Mouse (Mus musculus) neural tube, embryonic 10.5 days (tissue): Measurements from ENCODE around the gene Olfr668.
"Not testable (repeated sequence)": the region's sequence is repeated elsewhere in the genome, so short reads cannot be mapped to it uniquely, and the experiment has no call there.

Source experiments
- DNase-seq: peaks from one replicate; pipeline ENCODE4 v3.0.0-alpha.2; 2017; ENCODE audit warnings: low spot score; ENCODE audit errors: extremely low spot score

Gene Olfr668

GRCm38 (mm10) chr7:104927957-104928356 is at the start of gene Olfr668:
TSS of gene Olfr668 (minus strand) at chr7:104928057.
- DNase-seq = no peak

DNA sequence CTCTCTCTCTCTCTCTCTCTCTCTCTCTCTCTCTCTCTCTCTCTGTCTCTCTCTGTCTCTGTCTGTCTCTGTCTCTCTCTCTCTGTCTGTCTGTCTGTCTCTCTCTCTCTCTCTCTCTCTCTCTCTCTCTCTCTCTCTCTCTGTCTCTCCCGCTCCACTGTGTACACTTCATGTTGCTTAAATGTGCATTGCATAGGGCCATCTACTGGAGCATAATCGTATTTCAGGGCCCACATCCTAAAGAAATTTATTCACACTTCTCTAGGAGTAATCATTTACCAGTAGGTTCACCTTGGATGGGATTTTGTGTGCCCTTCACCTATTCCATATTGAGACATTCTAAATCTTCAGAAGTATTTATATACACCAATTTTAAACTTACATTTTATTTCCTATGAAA is 44.6 kb upstream of the Olfr668 start:
- not testable (repeated sequence) for DNase-seq

GRCm38 (mm10) chr7:104962520-104962919 is 34.7 kb upstream of the Olfr668 start, which contains the start of gene Olfr670:
TSS of gene Olfr670 (minus strand) at chr7:104962620.
- no peak for DNase-seq

DNA sequence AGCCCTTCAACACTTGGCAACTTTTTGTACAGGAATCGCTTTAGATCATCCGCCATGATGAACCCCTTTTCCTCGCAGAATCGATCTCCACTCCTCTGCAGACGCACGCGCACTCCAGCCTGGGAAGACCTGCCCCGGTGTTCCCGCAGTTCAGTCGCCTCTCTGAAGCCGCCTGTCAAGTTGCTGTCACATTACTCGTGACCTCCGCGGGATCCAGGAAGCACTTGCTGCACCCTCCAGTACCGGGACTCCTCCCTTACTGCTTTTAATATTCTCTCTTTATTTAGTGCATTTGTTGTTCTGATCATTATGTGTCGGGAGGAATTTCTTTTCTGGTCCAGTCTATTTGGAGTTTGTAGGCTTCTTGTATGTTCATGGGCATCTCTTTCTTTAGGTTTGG is 22.4 kb upstream of the Olfr668 start:
- DNase-seq = not testable (repeated sequence)

DNA sequence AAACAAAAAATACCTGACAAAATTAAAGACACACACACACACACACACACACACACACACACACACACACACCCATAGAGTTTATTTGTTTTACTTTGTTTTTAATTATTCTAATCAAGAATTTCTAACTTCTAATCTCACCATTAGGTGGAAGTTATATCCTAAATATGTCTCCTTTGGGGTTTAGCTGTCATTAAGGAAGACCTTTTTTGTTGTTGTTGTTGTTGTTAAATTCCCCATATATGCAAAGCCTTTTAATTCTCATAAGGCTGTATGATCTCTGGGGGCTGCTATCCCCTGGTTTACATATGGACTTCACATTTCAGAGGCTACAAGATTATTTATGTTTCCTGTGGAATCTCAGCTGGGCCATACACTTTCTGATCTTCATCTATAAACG is 6.1 kb upstream of the Olfr668 start, which contains the start of gene Olfr669:
Olfr669 (plus strand) TSS at position 301 of the 400 bp plus-strand sequence.
- DNase-seq = no peak

- no peak for DNase-seq
These were observed 6.5 kb downstream of the Olfr668 start, which contains the start of gene Olfr667 for GRCm38 (mm10) chr7:104921382-104921781. TSS of gene Olfr667 (minus strand) at chr7:104921482.

- DNase-seq = no peak
These were observed 32.0 kb downstream of the Olfr668 start, which contains the start of gene Olfr666 for GRCm38 (mm10) chr7:104895852-104896251. TSS of gene Olfr666 (minus strand) at chr7:104895952.

- DNase-seq = no peak
These were observed 50.1 kb downstream of the Olfr668 start, which contains the start of gene Olfr665 for GRCm38 (mm10) chr7:104877731-104878130. TSS of gene Olfr665 (plus strand) at chr7:104878031.
